Mouse (Mus musculus) midbrain, embryonic 14.5 days (tissue): ENCODE results near the gene Piezo1. TPM values are rescaled to one million over a fixed set of nuclear protein-coding genes. Genes with fewer than 3 reads are reported as not detected.

Experiments
- ATAC-seq: fragments of 200-750 bp; cut with Nextera tagmentation; 2 replicates; pipeline ENCODE4 v1.8.0; 2017; ENCODE audit warnings: moderate number of reproducible peaks, moderate library complexity; ENCODE audit not compliant: low FRiP score, low TSS enrichment
- DNase-seq: peaks from one replicate; pipeline ENCODE4 v3.0.0-alpha.2; 2015
- H3K27ac ChIP-seq: fragments of 300-500 bp; sonication (generic); replicated peaks from 2 replicates; pipeline ENCODE4 v1.5.1; 2014; ENCODE audit warnings: mild to moderate bottlenecking, low read depth, low read length, moderate library complexity
- H3K27me3 ChIP-seq: fragments of 300-500 bp; sonication (generic); 2 replicates; pipeline ENCODE4 v1.6.1; 2014; ENCODE audit warnings: low read length, control low read depth, mixed read lengths; ENCODE audit not compliant: control insufficient read depth, insufficient read depth
- H3K36me3 ChIP-seq: fragments of 300-500 bp; sonication (generic); 2 replicates; pipeline ENCODE4 v1.6.1; 2014; ENCODE audit warnings: low read length, control low read depth; ENCODE audit not compliant: control insufficient read depth, insufficient read depth
- H3K4me1 ChIP-seq: fragments of 300-500 bp; sonication (generic); 2 replicates; pipeline ENCODE4 v1.6.1; 2014; ENCODE audit warnings: mild to moderate bottlenecking, antibody characterized with exemption, low read length, control low read depth; ENCODE audit not compliant: control insufficient read depth, insufficient read depth
- H3K4me2 ChIP-seq: fragments of 300-500 bp; sonication (generic); 2 replicates; pipeline ENCODE4 v1.6.1; 2014; ENCODE audit warnings: mild to moderate bottlenecking, low read length, moderate library complexity
- H3K4me3 ChIP-seq: fragments of 300-500 bp; sonication (generic); replicated peaks from 2 replicates; pipeline ENCODE4 v1.5.1; 2014; ENCODE audit warnings: low read depth, low read length
- H3K9ac ChIP-seq: fragments of 300-500 bp; sonication (generic); replicated peaks from 2 replicates; pipeline ENCODE4 v1.6.1; 2014; ENCODE audit warnings: mild to moderate bottlenecking, low read length, moderate library complexity
- H3K9me3 ChIP-seq: fragments of 300-500 bp; sonication (generic); 2 replicates; pipeline ENCODE4 v1.6.1; 2016; ENCODE audit warnings: low read length, control low read depth, mixed read lengths; ENCODE audit not compliant: control insufficient read depth
- WGBS: fragments of 180-500 bp; shearing (Covaris S2); extraction: QIAGEN DNeasy Blood & Tissue Kit; methylation state at CpG from one replicate; pipeline ENCODE4 v1.1.7; 2014; 5-methylcytosine and 5-hydroxymethylcytosine counted together
- polyA plus RNA-seq: library from polyadenylated mRNA; unstranded; fragments of >200 nt; fragmentation: Nextera tagmentation; extraction: Ambion mirVana; gene quantifications from 2 replicates; pipeline ENCODE4 v1.2.1, GENCODE M21; 2014

The Piezo1 gene
- polyA plus RNA-seq, 1 experiment from 2014 or later: 4.6 TPM

DNA sequence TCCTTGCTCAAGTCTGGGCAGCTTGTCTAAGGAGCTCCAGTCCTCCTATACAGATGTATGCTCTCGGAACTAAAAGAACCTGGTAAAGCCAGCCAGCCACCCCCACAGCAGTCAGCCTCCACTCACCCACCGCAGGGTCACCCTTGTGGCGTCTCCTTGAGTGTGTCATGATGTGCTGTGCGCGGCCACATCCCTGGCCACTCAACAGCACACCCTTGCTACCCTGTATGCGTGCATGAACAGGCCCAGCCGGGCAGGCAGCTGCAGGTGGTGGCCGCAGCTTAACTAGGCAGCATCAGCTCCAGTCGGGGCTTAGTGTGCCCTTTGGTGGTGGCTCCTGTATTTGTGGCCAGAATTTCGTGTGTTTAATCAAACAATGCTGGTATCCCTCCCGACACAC, 94.0 kb downstream of the Piezo1 start:
- H3K9ac ChIP-seq: no peak overlapping the region
- no peak overlapping the region for H3K27ac ChIP-seq
- ATAC-seq: no peak
- no peak overlapping the region for H3K4me2 ChIP-seq
- H3K36me3 ChIP-seq: no peaks in the 10 kb centered on the region
- H3K4me3 ChIP-seq: no peak overlapping the region
- no peak for DNase-seq
- H3K27me3 ChIP-seq: peaks cover 35% of the 10 kb centered on the region
- H3K4me1 ChIP-seq: peaks cover 6% of the 10 kb centered on the region; the same call in 1 of the 2 replicates
- H3K9me3 ChIP-seq: no peaks in the 10 kb centered on the region
- WGBS: 70% methylated on average over 11 of the region's 11 CpGs

DNA sequence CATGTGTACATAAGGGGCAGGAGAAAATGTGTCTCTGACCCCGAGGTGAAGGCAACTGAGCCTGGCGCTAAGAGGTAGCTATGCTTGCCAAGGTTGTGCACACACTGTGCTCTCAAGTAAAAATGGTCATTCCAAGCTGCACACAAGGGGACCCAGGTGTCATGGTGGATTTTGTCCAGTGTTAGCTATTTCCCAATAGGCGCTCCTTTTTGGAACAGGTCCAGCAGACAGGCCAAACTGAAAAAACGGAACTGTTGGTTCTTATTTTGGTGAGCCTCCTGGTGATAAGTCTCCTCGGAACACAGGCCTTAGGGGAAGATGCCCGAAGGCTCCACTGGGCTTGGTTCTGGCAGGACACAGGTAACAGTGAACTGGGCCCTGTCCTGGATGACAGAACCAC, 96.7 kb downstream of the Piezo1 start:
- WGBS: 89% methylated on average over 6 of the region's 6 CpGs
- Histone ChIP-seq H3K4me1 (no peaks in the 10 kb centered on the region), H3K27me3 (peaks cover 8% of the 10 kb centered on the region), H3K4me2 (no peak overlapping the region), H3K4me3 (no peak overlapping the region), H3K9me3 (no peaks in the 10 kb centered on the region), H3K9ac (no peak overlapping the region), H3K36me3 (no peaks in the 10 kb centered on the region), H3K27ac (no peak overlapping the region)
- DNase-seq (no peak), ATAC-seq (no peak)

DNA sequence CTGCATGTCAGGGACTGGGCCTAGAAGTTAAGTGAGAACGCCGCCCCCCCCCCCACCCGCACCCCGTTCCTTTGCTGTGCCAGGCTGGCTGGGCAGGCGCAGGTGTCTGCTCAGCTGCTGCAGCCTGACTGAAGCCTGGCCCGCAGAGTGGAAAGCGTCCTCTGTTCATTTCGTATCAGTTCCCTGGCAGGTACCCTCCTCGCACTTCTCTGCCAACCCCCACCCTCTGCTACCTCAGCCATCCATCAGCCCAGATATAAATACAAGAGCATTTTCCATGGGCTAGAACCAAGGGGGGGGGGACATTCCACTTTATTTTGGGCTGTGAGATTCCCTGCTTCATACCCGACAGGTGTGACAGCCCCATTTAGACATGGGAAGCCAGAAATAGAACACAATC, 99.0 kb downstream of the Piezo1 start:
- Histone ChIP-seq H3K4me1 (no peaks in the 10 kb centered on the region), H3K9me3 (no peaks in the 10 kb centered on the region), H3K4me2 (no peak overlapping the region), H3K27ac (no peak overlapping the region), H3K4me3 (no peak overlapping the region), H3K36me3 (no peaks in the 10 kb centered on the region), H3K27me3 (no peaks in the 10 kb centered on the region), H3K9ac (no peak overlapping the region)
- 91% methylated on average over 10 of the region's 10 CpGs for WGBS
- ATAC-seq: no peak
- DNase-seq: no peak

DNA sequence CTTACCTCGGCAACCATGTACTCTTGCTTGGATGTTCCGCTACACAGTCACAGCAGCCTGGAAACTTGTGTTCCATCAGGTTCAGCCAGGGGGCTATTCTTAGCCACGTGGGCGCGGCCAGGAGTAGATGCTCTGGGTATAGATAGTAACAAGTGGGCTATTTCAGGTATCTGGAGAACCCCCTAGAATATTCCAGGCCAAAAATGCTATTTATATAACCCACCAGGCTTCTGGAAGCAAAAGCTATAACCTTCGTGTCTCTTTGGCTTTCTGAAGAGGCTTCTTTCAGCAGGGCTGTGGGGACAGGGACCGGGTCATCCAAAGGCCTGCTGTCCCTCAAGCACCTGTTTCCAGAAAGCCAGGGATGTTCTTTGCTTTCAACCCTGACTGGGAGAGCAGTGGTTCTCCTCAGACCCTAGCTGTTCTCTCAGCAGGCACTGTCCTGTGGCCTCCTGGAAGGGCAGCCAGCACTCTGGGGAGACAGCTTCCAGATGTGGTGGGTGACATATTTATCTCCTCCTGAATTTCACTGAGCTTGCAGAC, 99.9 kb downstream of the Piezo1 start:
- ATAC-seq: no peak
- 85% methylated on average over 7 of the region's 7 CpGs for WGBS

DNA sequence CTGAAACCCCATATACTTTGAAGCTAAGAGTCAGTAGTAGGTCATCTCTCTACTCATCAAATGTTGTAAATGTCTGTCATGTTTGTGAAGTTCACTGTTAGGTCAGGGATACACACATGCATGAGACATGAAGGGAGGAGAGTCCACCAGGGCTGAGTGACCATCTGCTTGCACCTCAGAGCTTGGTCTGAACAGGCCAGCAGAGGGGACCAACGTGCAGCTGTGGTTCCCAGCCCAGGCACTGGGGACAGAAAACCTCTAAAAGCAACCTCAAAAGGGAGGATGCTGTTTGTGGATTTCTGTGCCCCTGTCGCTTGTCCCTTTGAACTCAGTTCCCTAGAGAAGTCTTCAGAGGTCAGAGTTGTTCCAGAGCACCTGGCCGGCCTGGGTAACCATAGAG, 105.9 kb downstream of the Piezo1 start:
- Histone ChIP-seq H3K36me3 (no peaks in the 10 kb centered on the region), H3K27me3 (no peaks in the 10 kb centered on the region), H3K4me3 (no peak overlapping the region), H3K9ac (no peak overlapping the region), H3K9me3 (no peaks in the 10 kb centered on the region), H3K27ac (peak overlapping the region; percentile 98; the same call in 1 of the 2 replicates), H3K4me2 (peak overlapping the region; percentile 76), H3K4me1 (peaks cover 24% of the 10 kb centered on the region)
- ATAC-seq (no peak), DNase-seq (no peak)
- 65% methylated on average over 3 of the region's 3 CpGs for WGBS

More for the DNA sequence above, 99.9 kb downstream of the Piezo1 start:
- H3K27ac ChIP-seq: no peak overlapping the region
- H3K9me3 ChIP-seq: no peaks in the 10 kb centered on the region
- no peak overlapping the region for H3K4me3 ChIP-seq
- no peaks in the 10 kb centered on the region for H3K27me3 ChIP-seq
- H3K4me1 ChIP-seq: no peaks in the 10 kb centered on the region
- no peak overlapping the region for H3K4me2 ChIP-seq
- H3K9ac ChIP-seq: no peak overlapping the region
- DNase-seq: no peak
- H3K36me3 ChIP-seq: no peaks in the 10 kb centered on the region

DNA sequence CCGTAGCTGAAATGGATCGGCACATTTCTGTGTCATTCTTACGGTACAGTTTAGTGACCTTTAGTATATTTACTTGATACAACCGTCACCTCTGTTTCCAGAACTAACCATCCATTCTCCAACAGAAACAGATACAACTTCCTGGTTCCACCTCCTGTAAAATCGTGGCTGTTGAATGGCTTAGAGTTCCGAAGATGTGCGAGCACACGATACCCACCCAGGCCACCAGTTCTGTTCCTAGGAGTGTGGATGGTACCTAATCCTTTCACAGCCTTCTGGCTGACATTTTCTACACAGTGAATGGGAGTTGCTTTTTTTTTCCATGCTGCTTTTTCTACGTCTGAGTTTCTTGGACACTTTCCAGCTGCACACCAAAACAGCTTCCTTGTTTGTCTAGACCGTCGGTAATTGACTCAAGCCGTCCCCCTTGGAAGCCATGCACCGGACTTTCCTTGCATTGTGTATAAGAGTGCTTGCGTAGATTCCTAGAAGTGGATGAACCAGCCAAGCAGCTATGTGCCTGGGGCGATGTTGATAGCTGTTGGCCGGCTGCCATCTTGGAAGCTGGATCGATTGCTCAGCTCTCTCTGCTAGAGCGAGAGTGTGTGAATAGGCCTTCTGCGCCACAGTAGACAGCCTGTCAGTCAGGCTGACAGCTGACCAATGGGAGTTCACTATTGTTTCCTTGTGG, 106.9 kb downstream of the Piezo1 start:
- ATAC-seq: peak; percentile 51; the same call in 1 of the 2 replicates
- 17% methylated on average over 19 of the region's 19 CpGs for WGBS
- peak overlapping the region; percentile 76 for H3K4me3 ChIP-seq
- H3K27ac ChIP-seq: peak overlapping the region; percentile 98
- no peaks in the 10 kb centered on the region for H3K9me3 ChIP-seq
- H3K9ac ChIP-seq: peak overlapping the region; percentile 77
- no peaks in the 10 kb centered on the region for H3K27me3 ChIP-seq
- H3K4me1 ChIP-seq: peaks cover 24% of the 10 kb centered on the region
- peak; percentile 92 for DNase-seq
- H3K36me3 ChIP-seq: peaks cover 6% of the 10 kb centered on the region
- H3K4me2 ChIP-seq: peak overlapping the region; percentile 76

DNA sequence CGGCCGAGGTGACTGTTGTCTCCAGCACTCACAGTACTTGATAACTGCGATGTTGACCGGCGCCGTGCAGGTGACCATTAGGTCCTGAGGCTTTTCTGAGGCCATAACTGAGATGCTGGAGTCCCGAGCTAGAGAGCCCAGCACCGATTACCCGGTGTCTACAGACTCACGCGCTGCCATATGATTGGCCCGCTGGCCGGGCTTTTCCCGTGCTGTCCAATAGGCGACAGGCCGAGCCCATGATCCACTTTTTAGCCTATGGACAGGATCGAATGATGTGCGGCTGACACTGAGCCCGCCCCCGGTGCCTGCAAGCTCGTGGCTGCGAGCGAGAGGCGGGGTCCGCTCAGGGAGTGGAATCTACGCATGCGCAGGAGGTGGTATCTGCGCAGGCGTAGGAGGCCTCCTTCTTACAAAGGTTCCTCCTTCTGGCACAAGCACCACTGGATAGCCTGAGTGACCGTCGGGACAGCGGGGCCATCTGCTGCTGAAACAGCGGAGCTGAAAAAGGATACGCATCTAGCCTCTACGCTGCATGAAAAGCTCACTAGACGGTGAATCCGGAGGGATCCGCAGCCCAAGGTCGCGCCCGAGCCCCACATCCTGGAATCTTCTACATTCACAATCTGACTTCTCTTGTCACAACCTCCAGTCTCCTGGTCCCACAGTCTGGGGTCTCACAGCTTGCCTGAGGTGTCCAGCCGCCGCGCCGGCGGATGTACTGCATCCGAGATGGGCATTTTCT, 107.7 kb downstream of the Piezo1 start, which contains the start of gene Mvd:
Gene Mvd (minus strand): TSS at position 161 of the 745 bp plus-strand sequence.
- H3K4me2 ChIP-seq: peak within 1 kb of the TSS; percentile 92
- no peaks in the 10 kb centered on the region for H3K9me3 ChIP-seq
- peak within 1 kb of the TSS; percentile 98 for H3K27ac ChIP-seq
- peak within 1 kb of the TSS; percentile 76 for H3K4me3 ChIP-seq
- peak; percentile 98 for ATAC-seq
- H3K4me1 ChIP-seq: peaks cover 24% of the 10 kb centered on the region
- WGBS: under 1% methylated on average over 47 of the region's 47 CpGs
- peaks cover 12% of the 10 kb centered on the region for H3K36me3 ChIP-seq
- H3K27me3 ChIP-seq: no peaks in the 10 kb centered on the region
- peak within 1 kb of the TSS; percentile 77 for H3K9ac ChIP-seq
- peak; percentile 100 for DNase-seq

DNA sequence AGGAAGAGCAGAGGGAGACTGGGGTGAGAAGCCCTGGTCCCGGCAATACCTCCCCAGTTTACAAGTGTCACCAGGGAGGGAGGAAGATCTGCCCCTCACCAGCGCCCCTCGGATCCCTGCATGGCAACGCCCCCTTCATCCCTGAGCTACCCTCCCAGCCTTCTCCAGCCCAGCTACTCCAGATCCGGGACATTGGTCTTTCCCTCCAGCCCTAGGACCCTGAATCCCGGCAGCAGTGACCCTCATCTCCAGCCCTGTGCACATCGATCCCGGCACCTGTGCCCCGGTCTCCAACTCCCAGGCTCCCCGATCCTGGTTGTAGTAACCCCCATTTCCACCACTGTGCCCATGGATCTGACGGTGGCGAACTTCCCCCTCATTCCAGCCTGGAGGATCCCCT, 108.3 kb downstream of the Piezo1 start:
- no peaks in the 10 kb centered on the region for H3K27me3 ChIP-seq
- H3K4me1 ChIP-seq: peaks cover 24% of the 10 kb centered on the region
- H3K27ac ChIP-seq: peak overlapping the region; percentile 88
- H3K4me2 ChIP-seq: peak overlapping the region; percentile 92
- ATAC-seq (peak; percentile 31; the same call in 1 of the 2 replicates), DNase-seq (peak; percentile 40)
- peaks cover 19% of the 10 kb centered on the region for H3K36me3 ChIP-seq
- WGBS: 0% methylated on average over 12 of the region's 12 CpGs
- no peaks in the 10 kb centered on the region for H3K9me3 ChIP-seq
- H3K4me3 ChIP-seq: peak overlapping the region; percentile 76
- peak overlapping the region; percentile 76 for H3K9ac ChIP-seq
